Mouse (Mus musculus) hindbrain, embryonic 13.5 days (tissue): Measurements from ENCODE around the gene 1600014C23Rik. TPM values are rescaled to one million over a fixed set of nuclear protein-coding genes. Genes with fewer than 3 reads are reported as not detected.

ENCODE experiments used
- ATAC-seq: fragments of 200-750 bp; cut with Nextera tagmentation; 2 replicates; pipeline ENCODE4 v1.8.0; 2017; ENCODE audit warnings: moderate TSS enrichment; ENCODE audit not compliant: low FRiP score
- H3K27ac ChIP-seq: fragments of 300-500 bp; sonication (generic); 2 replicates; pipeline ENCODE4 v1.5.1; 2015; ENCODE audit warnings: inconsistent platforms, mild to moderate bottlenecking, moderate library complexity
- H3K27me3 ChIP-seq: fragments of 300-500 bp; sonication (generic); 2 replicates; pipeline ENCODE4 v1.6.1; 2015; ENCODE audit warnings: mild to moderate bottlenecking, inconsistent platforms
- H3K36me3 ChIP-seq: fragments of 300-500 bp; sonication (generic); 2 replicates; pipeline ENCODE4 v1.6.1; 2015; ENCODE audit warnings: mild to moderate bottlenecking, inconsistent platforms
- H3K4me1 ChIP-seq: fragments of 300-500 bp; sonication (generic); replicated peaks from 2 replicates; pipeline ENCODE4 v1.6.1; 2015; ENCODE audit warnings: inconsistent platforms
- H3K4me2 ChIP-seq: fragments of 300-500 bp; sonication (generic); 2 replicates; pipeline ENCODE4 v1.6.1; 2015; ENCODE audit warnings: inconsistent platforms, mild to moderate bottlenecking, moderate library complexity
- H3K4me3 ChIP-seq: fragments of 300-500 bp; sonication (generic); 2 replicates; pipeline ENCODE4 v1.5.1; 2015; ENCODE audit warnings: mild to moderate bottlenecking, inconsistent platforms
- H3K9ac ChIP-seq: fragments of 300-500 bp; sonication (generic); 2 replicates; pipeline ENCODE4 v1.6.1; 2015; ENCODE audit warnings: mild to moderate bottlenecking, inconsistent platforms
- H3K9me3 ChIP-seq: fragments of 300-500 bp; sonication (generic); 2 replicates; pipeline ENCODE4 v1.6.1; 2016; ENCODE audit warnings: inconsistent platforms
- WGBS: fragments of 180-500 bp; shearing (Covaris S2); methylation state at CpG from one replicate; pipeline ENCODE4 v1.1.7; 2015; 5-methylcytosine and 5-hydroxymethylcytosine counted together
- polyA plus RNA-seq: library from polyadenylated mRNA; unstranded; fragments of >200 nt; fragmentation: Nextera tagmentation; extraction: Ambion mirVana; gene quantifications from 2 replicates; pipeline ENCODE4 v1.2.1, GENCODE M21; 2015

Gene 1600014C23Rik
- polyA plus RNA-seq, 1 experiment from 2014 or later: not detected

DNA sequence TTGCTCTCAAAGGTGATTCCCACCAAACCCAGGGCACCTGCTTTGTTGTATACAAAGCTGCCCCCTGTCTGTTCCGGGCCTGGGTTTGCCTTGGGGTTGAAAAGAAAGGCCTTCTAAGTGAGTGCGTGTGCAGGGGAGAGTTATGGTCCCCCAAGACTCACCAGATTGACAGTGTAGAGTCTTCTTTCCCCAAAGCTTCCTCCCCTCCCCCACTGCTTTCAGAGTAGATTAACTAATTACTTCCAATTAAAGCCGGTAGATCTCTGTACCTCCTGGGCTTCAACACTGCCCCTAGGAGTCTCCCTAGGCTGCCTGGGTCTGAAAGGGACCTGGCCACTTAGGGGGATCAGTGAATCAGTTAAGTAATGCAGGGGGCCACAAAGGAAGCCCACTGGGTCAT lies 689 bp upstream of the 1600014C23Rik start:
- ATAC-seq: no peak
- H3K27ac ChIP-seq: peak overlapping the region; percentile 78
- peaks cover 44% of the 10 kb centered on the region for H3K4me1 ChIP-seq
- H3K27me3 ChIP-seq: peaks cover 22% of the 10 kb centered on the region
- peak overlapping the region; percentile 73 for H3K4me2 ChIP-seq
- no peaks in the 10 kb centered on the region for H3K9me3 ChIP-seq
- H3K9ac ChIP-seq: peak overlapping the region; percentile 71
- H3K36me3 ChIP-seq: no peaks in the 10 kb centered on the region
- peak overlapping the region; percentile 38 for H3K4me3 ChIP-seq
- WGBS: 8% methylated on average over 3 of the region's 3 CpGs

DNA sequence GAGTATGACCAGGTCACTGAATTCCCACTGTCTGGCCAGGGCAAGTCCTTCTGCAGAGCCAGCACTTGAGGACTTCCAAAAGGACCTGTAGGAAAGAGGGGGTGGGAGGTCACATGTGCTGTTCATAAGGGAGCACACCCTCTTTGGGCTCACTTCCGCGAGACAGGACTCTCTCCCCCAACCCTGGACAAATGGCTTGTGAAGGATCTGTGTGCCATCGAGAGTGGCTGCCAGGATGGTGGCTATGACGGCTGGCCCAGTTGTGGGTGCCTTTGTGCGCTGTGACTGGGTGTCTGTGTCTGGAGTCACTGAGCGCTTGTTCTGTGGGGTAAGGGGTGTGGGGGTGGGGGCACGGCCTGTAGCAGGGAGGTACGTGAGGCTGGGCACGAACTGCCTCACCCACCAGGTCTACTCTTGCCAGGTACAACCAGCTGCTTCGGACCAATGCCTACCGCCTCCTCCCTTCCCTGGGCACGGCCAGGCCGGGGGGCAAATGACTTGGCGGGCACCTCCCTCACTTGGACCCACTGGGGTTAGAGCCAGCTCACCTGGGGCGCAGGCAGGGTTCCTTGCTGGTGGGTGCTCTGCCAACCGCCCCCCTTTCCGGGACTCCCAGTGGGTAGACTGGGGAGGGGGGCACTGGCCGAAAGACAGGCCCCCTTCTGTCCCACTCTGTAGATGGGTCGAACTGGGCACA lies 458 bp downstream of the 1600014C23Rik start:
- H3K9me3 ChIP-seq: no peaks in the 10 kb centered on the region
- H3K27ac ChIP-seq: peak overlapping the region; percentile 78
- H3K36me3 ChIP-seq: no peaks in the 10 kb centered on the region
- H3K4me2 ChIP-seq: peak overlapping the region; percentile 73
- H3K9ac ChIP-seq: peak overlapping the region; percentile 71
- H3K27me3 ChIP-seq: peaks cover 24% of the 10 kb centered on the region
- 48% methylated on average over 17 of the region's 19 CpGs for WGBS
- H3K4me3 ChIP-seq: peak overlapping the region; percentile 38; the same call in 1 of the 2 replicates
- no peak for ATAC-seq
- H3K4me1 ChIP-seq: peaks cover 44% of the 10 kb centered on the region

DNA sequence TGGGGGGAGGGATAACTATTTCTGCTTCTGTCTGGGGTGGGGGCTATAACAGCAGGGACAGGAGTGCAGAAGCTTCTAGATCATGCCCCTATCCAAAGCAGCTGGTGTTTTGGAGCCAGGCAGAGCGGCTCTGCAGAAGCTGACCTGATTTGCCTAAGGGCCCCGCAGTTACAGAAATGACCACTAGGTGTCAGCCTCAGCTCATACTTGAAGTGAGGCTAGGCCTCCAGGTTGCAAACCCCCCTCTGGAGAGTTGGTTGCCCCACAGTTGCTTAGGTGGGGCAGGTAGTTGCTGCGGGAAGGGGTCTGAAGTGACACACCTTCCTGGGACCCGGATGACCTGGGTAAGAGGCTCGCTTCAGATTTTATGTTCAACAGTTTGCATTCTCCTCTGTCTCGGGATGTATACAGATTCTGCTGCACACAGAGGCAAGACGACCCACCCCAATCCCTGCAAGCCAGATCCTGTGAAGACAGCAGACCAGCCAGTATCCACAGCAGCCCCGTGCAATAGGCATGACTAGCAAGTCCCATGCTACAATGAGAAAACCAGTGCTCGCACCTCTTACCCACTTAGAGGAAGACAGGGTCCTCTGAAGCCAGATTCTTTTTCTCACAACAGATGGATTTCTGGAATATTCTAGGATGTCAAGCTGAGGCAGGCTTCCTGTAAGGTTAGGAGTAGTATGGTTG lies 2.3 kb downstream of the 1600014C23Rik start:
- no peak overlapping the region for H3K27ac ChIP-seq

DNA sequence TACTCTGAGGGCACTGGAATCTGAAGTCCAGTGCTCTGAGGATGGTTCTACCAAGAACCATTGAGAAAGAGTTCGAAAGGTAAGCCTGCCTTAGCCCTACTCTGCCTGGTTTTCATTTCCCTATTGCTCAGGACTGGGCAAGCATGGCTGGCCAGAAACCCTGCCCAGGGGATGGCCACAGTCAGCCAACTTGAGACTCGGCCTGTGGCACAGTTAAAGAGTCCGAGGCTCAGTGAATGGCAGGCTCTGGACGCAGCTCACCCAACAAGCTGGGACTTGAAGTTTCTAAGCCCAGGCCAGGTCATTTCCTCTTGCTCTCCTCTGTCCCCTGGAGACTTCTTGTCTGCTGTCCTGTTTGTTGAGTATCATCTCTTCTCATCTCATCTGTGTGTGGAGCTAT lies 2.9 kb downstream of the 1600014C23Rik start:
- H3K4me1 ChIP-seq: peaks cover 29% of the 10 kb centered on the region
- ATAC-seq: no peak
- peaks cover 24% of the 10 kb centered on the region for H3K27me3 ChIP-seq
- 93% methylated on average over 4 of the region's 4 CpGs for WGBS
- no peak overlapping the region for H3K4me2 ChIP-seq
- no peaks in the 10 kb centered on the region for H3K9me3 ChIP-seq
- H3K9ac ChIP-seq: no peak overlapping the region
- H3K4me3 ChIP-seq: no peak overlapping the region
- no peak overlapping the region for H3K27ac ChIP-seq
- no peaks in the 10 kb centered on the region for H3K36me3 ChIP-seq

More for the DNA sequence above, 2.3 kb downstream of the 1600014C23Rik start:
- H3K9ac ChIP-seq: no peak overlapping the region
- no peaks in the 10 kb centered on the region for H3K36me3 ChIP-seq
- H3K27me3 ChIP-seq: peaks cover 24% of the 10 kb centered on the region
- no peak overlapping the region for H3K4me3 ChIP-seq
- no peaks in the 10 kb centered on the region for H3K9me3 ChIP-seq
- 0 out of 2 replicates have a peak, but pooled peaks have one; percentile 0 for ATAC-seq
- H3K4me2 ChIP-seq: no peak overlapping the region; the same call in 1 of the 2 replicates
- WGBS: 27% methylated on average over 9 of the region's 9 CpGs
- H3K4me1 ChIP-seq: peaks cover 36% of the 10 kb centered on the region

DNA sequence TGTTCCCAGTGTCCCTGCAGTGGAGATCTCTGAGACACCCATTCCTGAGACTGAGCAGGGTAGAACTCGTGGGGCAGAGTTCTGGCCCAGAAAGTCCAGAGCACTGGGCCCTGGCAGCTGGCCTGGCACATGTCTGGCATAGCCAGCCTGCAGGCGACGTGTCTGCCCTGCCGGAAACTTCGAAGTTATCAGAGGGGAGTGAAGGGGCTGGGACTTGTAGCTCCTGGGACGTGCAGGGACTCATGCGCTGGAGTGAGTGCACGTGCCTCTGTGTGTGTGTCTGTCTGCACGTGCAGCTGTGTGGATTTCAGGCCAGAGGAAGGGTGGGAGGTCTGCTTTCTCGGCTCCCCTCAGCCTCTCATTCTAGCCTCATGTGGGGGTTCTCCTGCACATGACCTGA lies 4.3 kb downstream of the 1600014C23Rik start:
- no peak for ATAC-seq
- Histone ChIP-seq H3K9ac (no peak overlapping the region), H3K9me3 (no peaks in the 10 kb centered on the region), H3K27me3 (peaks cover 24% of the 10 kb centered on the region), H3K36me3 (no peaks in the 10 kb centered on the region), H3K27ac (no peak overlapping the region), H3K4me2 (no peak overlapping the region), H3K4me3 (no peak overlapping the region), H3K4me1 (peaks cover 16% of the 10 kb centered on the region)
- 70% methylated on average over 10 of the region's 10 CpGs for WGBS

DNA sequence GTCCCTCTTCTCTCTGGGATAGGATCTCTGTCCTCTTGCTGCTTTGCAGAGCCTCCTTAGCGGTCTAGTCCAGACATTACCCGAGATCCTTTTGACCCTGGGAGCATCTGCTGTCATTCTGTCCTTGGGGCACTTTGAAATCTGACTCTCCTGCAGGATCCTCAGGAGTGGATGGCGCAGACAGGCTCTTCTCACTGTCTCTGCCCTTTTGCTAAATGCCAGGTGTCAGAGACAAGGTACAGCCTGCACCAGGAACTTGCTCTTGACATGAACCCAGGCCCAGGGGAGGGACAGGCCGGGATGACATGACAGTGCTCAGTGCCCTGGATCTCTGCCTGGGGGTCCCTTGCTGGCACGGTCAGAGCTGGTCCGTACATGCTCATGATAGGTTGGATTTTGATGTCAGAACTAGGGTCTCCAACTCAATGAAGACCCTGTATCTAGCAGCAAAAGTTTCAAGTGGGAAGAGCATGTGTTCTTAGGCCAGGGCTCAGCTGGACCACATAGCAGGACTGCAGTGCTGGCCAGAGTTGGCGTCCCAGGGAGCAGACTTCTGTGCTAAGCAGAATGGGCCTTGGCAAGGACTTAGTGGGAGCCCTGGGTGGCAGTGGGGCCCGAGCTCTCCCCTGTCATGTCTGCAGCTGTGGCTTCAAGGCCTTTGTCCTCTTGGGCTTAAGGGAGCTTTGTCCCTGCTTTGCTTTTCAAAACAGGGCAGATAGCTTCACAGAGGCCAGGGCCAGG lies 5.5 kb downstream of the 1600014C23Rik start:
- Histone ChIP-seq H3K9me3 (no peaks in the 10 kb centered on the region), H3K4me2 (no peak overlapping the region), H3K9ac (no peak overlapping the region; the same call in 1 of the 2 replicates), H3K27ac (no peak overlapping the region), H3K4me1 (peaks cover 10% of the 10 kb centered on the region), H3K36me3 (no peaks in the 10 kb centered on the region), H3K4me3 (no peak overlapping the region), H3K27me3 (peaks cover 20% of the 10 kb centered on the region)
- ATAC-seq: no peak
- WGBS: 73% methylated on average over 8 of the region's 8 CpGs

DNA sequence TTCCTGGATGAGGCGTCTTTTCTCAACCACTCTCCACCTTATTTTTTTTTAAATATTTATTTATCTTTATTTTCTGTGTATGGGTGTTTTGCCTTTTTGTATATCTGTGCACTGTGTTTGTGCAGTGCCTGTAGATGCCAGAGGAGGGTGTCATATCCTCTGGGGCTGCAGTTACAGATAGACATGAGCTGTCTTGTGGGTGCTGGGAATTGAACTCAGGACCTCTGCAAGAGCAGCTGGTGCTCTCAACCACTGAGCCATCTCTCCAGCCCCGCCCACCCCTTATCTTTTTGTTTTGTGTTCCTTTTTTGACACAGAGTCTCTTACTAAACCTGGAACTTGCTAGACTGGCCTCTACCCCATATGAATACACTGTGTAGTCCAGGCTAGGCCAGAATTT lies 6.2 kb downstream of the 1600014C23Rik start:
- Histone ChIP-seq H3K27ac (no peak overlapping the region), H3K4me3 (no peak overlapping the region)

DNA sequence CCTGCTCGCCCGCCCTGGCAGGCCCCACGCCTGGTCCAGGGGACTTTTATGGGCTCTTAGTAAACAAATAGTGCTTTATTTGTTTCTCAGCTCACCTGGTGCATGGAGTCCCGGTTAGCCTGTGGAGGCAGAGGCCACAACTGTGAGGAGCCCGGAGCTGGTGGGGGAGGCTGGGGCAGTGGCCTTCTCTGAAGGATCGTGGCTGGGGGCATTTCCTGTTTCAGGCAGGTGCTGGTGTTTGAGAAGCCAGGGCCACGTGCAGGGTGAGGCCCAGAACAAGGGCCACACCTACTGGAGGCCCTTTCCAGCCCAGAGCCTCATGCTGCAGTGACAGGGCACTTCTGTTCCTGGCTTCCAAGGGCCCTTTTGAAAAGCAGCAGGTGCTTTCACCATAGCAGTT lies 7.4 kb downstream of the 1600014C23Rik start:
- Histone ChIP-seq H3K27ac (no peak overlapping the region), H3K27me3 (peaks cover 9% of the 10 kb centered on the region), H3K9me3 (no peaks in the 10 kb centered on the region), H3K4me1 (peaks cover 18% of the 10 kb centered on the region), H3K4me2 (no peak overlapping the region), H3K9ac (no peak overlapping the region; the same call in 1 of the 2 replicates), H3K36me3 (no peaks in the 10 kb centered on the region), H3K4me3 (no peak overlapping the region)
- ATAC-seq: no peak
- 73% methylated on average over 7 of the region's 7 CpGs for WGBS

More for the DNA sequence above, 6.2 kb downstream of the 1600014C23Rik start:
- no peaks in the 10 kb centered on the region for H3K9me3 ChIP-seq
- no peak overlapping the region for H3K4me2 ChIP-seq
- no peak for ATAC-seq
- no peaks in the 10 kb centered on the region for H3K36me3 ChIP-seq
- no peak overlapping the region for H3K9ac ChIP-seq
- H3K27me3 ChIP-seq: peaks cover 13% of the 10 kb centered on the region
- 91% methylated on average over 2 of the region's 2 CpGs for WGBS
- peaks cover 12% of the 10 kb centered on the region for H3K4me1 ChIP-seq

DNA sequence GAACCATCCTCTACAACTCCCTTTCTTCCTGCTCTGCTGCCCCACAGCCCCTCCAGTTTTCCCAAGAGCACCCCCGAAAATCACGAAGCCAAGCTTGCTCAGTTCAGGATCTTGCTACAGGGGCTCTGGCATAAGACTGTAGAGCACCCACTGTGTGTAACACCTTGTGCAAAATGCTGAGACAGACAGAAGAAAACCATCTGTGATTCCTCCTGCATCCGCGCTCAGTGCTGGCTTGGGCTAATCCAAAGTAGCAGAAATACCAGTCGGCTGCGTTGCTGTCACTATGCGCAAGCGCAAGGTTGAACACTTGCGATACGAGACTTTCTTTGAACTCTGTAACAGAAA lies 9.1 kb downstream of the 1600014C23Rik start:
- Histone ChIP-seq H3K27ac (peak overlapping the region; percentile 94; the same call in 1 of the 2 replicates), H3K4me1 (peaks cover 18% of the 10 kb centered on the region), H3K4me3 (no peak overlapping the region), H3K4me2 (no peak overlapping the region), H3K27me3 (peaks cover 4% of the 10 kb centered on the region; the same call in 1 of the 2 replicates), H3K9ac (0 out of 2 replicates have a peak overlapping the region, but pooled peaks have one; percentile 84), H3K9me3 (no peaks in the 10 kb centered on the region), H3K36me3 (no peaks in the 10 kb centered on the region)
- WGBS: 85% methylated on average over 10 of the region's 10 CpGs
- ATAC-seq: no peak

DNA sequence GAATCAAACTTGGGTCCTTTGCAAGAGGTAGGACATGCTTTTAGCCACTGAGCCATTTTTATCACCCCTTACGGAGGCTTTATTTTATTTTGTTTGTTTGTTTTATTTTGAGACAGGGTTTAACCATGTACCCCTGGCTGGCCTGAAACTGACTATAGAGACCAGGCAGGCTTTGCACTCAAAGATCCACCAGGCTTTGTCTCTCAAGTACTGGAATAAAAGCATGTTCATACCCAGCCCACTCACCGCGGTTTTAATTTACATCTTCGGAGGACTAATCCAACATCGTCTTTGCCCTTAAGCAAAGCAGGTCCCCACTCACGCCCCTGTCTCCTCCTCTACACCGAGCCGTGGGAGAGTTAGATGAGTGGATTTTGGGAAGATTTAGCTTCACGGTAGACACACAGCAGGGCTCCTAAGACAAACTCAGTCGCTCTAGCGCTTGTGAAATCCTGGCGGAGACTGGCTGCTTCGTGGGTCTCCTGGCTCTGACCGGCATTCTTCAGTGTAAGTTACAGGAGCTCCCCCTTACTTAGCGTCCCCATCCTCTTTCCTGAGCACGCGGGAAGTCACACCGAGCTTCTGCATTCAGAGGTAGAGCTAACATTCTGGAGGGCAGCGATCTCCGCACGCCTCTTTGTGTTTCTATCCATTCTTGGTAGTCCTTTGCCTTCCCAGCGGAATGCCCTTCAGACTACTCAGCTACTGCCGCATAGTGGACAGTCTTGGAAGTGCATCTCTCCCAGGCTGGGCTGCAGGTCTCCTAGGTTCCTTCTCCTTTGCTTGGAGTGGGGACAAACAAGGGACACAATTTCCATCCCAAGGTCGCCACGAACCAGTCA lies 9.7 kb downstream of the 1600014C23Rik start:
- Histone ChIP-seq H3K36me3 (no peaks in the 10 kb centered on the region), H3K4me3 (peak overlapping the region; percentile 55), H3K9ac (peak overlapping the region; percentile 84), H3K4me2 (peak overlapping the region; percentile 61), H3K9me3 (no peaks in the 10 kb centered on the region), H3K27ac (peak overlapping the region; percentile 94), H3K27me3 (no peaks in the 10 kb centered on the region), H3K4me1 (peaks cover 18% of the 10 kb centered on the region)
- WGBS: 4% methylated on average over 25 of the region's 25 CpGs
- ATAC-seq: peak; percentile 52

DNA sequence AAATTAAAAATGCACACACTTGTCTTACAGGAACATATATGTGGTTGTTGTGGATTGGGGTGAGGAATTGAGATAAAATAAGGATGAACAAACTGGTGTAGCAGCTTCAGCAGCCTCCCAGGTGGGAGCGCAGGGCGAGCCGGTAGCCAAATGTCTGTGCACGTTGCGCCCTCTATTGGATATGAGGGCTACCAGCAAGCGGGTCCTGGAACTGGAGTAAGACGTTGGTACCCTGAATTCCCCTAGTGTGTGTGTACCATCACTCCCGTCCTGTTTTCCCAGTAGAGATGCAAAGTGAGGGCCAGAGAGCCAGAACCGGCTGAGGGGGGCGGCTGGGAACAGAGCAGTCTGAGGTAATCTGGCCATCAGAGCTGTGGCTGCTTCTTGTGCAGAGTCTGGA lies 15.3 kb downstream of the 1600014C23Rik start:
- H3K4me3 ChIP-seq: no peak overlapping the region
- no peak for ATAC-seq
- H3K9me3 ChIP-seq: no peaks in the 10 kb centered on the region
- WGBS: 12% methylated on average over 10 of the region's 10 CpGs
- H3K27me3 ChIP-seq: no peaks in the 10 kb centered on the region
- H3K36me3 ChIP-seq: no peaks in the 10 kb centered on the region
- no peak overlapping the region for H3K27ac ChIP-seq
- H3K4me1 ChIP-seq: peaks cover 14% of the 10 kb centered on the region
- H3K9ac ChIP-seq: no peak overlapping the region
- no peak overlapping the region for H3K4me2 ChIP-seq
